Mouse (Mus musculus): ENCODE measurements around the gene Stx16. TPM values are rescaled to one million over a fixed set of nuclear protein-coding genes. Genes with fewer than 3 reads are reported as not detected.

Gene Stx16
- polyA plus RNA-seq, 2 experiments: 10.9 to 67.7 TPM

- peak; percentile 72 for DNase-seq (ENCODE audit: low spot score)
- TF ChIP-seq POLR2A (IDR thresholded peaks at IDR 0.05; ENCODE audit: borderline replicate concordance, extremely low read depth, insufficient read depth, insufficient read length): no peak
Measured at GRCm38 (mm10) chr2:174076433-174076824, 321 bp downstream of the Stx16 start.

GRCm38 (mm10) chr2:174077004-174077695, 1.0 kb downstream of the Stx16 start:
- Histone ChIP-seq H3K27ac (replicated peaks; ENCODE audit: low read depth, low read length) (peak overlapping the region; percentile 98), H3K4me3 (replicated peaks; ENCODE audit: low read length) (peak overlapping the region; percentile 70), H3K36me3 (ENCODE audit: control insufficient read depth, insufficient read depth, low read length) (no peaks in the 10 kb centered on the region), H3K4me1 (ENCODE audit: control insufficient read depth, insufficient read depth, low read length) (peaks cover 43% of the 10 kb centered on the region), H3K9me3 (ENCODE audit: control insufficient read depth, low read length) (no peaks in the 10 kb centered on the region), H3K9ac (ENCODE audit: low read depth, low read length, severe bottlenecking) (peak overlapping the region; percentile 78), H3K4me2 (replicated peaks; ENCODE audit: low read depth, low read length, severe bottlenecking) (peak overlapping the region; percentile 79), H3K27me3 (ENCODE audit: control insufficient read depth, insufficient read depth, low read length) (no peaks in the 10 kb centered on the region)
- under 1% methylated on average over 19 of the region's 19 CpGs for WGBS
- DNase-seq (ENCODE audit: low spot score): no peak
- no peak for TF ChIP-seq POLR2A (IDR thresholded peaks at IDR 0.05; ENCODE audit: borderline replicate concordance, extremely low read depth, insufficient read depth, insufficient read length)
- no peak; the same call in 1 of the 2 replicates for ATAC-seq (ENCODE audit: low FRiP score, low read depth)

More at GRCm38 (mm10) chr2:174076433-174076824, 321 bp downstream of the Stx16 start:
- Histone ChIP-seq H3K4me2 (replicated peaks; ENCODE audit: low read depth, low read length, severe bottlenecking) (peak overlapping the region; percentile 79), H3K27me3 (ENCODE audit: control insufficient read depth, insufficient read depth, low read length) (no peaks in the 10 kb centered on the region), H3K4me1 (ENCODE audit: control insufficient read depth, insufficient read depth, low read length) (peaks cover 37% of the 10 kb centered on the region), H3K9me3 (ENCODE audit: control insufficient read depth, low read length) (no peaks in the 10 kb centered on the region), H3K4me3 (replicated peaks; ENCODE audit: low read length) (peak overlapping the region; percentile 70), H3K9ac (ENCODE audit: low read depth, low read length, severe bottlenecking) (peak overlapping the region; percentile 78), H3K27ac (replicated peaks; ENCODE audit: low read depth, low read length) (peak overlapping the region; percentile 98), H3K36me3 (ENCODE audit: control insufficient read depth, insufficient read depth, low read length) (no peaks in the 10 kb centered on the region)
- ATAC-seq (ENCODE audit: low FRiP score, low read depth): peak; percentile 48
- WGBS: 2% methylated on average over 22 of the region's 22 CpGs

DNA sequence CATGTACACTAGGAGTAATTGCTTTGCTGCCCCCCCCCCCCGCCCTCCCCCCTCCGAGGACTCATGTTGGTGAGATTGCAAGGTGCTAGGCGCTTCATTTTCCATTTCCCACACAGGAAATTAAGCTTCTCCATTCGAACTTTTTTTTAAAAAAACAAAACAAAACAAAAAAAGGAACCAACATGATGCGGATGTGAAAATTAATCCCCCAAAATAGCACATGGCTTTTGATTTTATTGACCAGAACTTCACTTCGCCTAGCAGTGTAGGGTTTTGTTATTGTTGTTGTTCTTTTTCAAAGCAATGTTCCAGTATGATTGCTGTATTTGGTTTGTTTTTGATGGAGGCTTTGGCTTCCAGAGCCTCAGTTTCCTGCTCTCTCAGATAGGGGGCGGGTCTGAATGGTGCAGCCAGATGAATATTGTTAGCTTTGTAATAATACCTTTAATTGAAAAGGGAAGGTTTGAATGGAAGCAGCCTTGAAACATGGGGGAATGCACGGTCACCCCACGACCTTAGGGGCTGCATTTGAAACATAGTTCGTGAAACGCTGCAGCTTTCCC, 1.7 kb downstream of the Stx16 start:
- H3K27ac ChIP-seq (replicated peaks; ENCODE audit: low read depth, low read length): peak overlapping the region; percentile 98
- no peak for ATAC-seq (ENCODE audit: low FRiP score, low read depth)
- H3K4me2 ChIP-seq (replicated peaks; ENCODE audit: low read depth, low read length, severe bottlenecking): peak overlapping the region; percentile 79
- H3K4me1 ChIP-seq (ENCODE audit: control insufficient read depth, insufficient read depth, low read length): peaks cover 42% of the 10 kb centered on the region
- H3K36me3 ChIP-seq (ENCODE audit: control insufficient read depth, insufficient read depth, low read length): no peaks in the 10 kb centered on the region
- TF ChIP-seq POLR2A (IDR thresholded peaks at IDR 0.05; ENCODE audit: borderline replicate concordance, extremely low read depth, insufficient read depth, insufficient read length): no peak
- H3K27me3 ChIP-seq (ENCODE audit: control insufficient read depth, insufficient read depth, low read length): no peaks in the 10 kb centered on the region
- H3K9ac ChIP-seq (ENCODE audit: low read depth, low read length, severe bottlenecking): peak overlapping the region; percentile 78
- H3K9me3 ChIP-seq (ENCODE audit: control insufficient read depth, low read length): no peaks in the 10 kb centered on the region
- 13% methylated on average over 10 of the region's 11 CpGs for WGBS
- no peak for DNase-seq (ENCODE audit: low spot score)
- peak overlapping the region; percentile 70 for H3K4me3 ChIP-seq (replicated peaks; ENCODE audit: low read length)

- no peak overlapping the region for H3K4me3 ChIP-seq (replicated peaks; ENCODE audit: low read length)
- no peak for TF ChIP-seq POLR2A (IDR thresholded peaks at IDR 0.05; ENCODE audit: borderline replicate concordance, extremely low read depth, insufficient read depth, insufficient read length)
Measured at GRCm38 (mm10) chr2:174081833-174082232, 5.7 kb downstream of the Stx16 start.

DNA sequence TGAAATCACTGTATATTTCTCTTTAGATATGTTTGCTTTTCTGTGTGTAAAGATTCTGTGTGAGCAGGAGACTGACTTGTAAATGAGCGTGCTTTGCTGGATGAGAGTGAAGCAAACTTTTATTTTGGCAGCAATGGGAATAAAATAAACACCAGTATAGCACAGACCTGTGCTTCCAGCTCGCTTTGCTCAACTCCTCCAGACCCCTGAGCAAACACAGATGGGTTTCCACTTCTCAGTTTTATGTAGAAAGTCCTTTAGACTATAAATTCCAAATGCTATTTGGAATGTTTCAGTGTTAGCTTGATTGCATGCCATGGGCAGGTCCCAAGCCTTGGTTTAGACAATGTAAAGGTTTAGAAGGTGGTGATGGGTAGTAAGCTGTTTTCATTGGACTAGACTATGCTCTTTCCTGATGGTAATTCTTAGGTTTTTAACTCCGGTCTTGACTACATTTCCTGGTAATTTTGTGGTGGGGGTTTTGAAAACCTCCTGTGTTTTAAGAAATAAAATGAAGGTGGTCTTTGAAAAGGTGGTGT, 6.3 kb downstream of the Stx16 start:
- ATAC-seq (ENCODE audit: low FRiP score, low read depth): peak; percentile 60
- peak overlapping the region; percentile 13; the same call in 1 of the 2 replicates for H3K4me2 ChIP-seq (replicated peaks; ENCODE audit: low read depth, low read length, severe bottlenecking)
- 40% methylated on average over 3 of the region's 3 CpGs for WGBS

More at GRCm38 (mm10) chr2:174081833-174082232, 5.7 kb downstream of the Stx16 start:
- H3K9me3 ChIP-seq (ENCODE audit: control insufficient read depth, low read length): no peaks in the 10 kb centered on the region
- 74% methylated on average over 5 of the region's 5 CpGs for WGBS
- H3K27ac ChIP-seq (replicated peaks; ENCODE audit: low read depth, low read length): peak overlapping the region; percentile 35
- no peak overlapping the region for H3K4me2 ChIP-seq (replicated peaks; ENCODE audit: low read depth, low read length, severe bottlenecking)
- H3K4me1 ChIP-seq (ENCODE audit: control insufficient read depth, insufficient read depth, low read length): peaks cover 20% of the 10 kb centered on the region; the same call in 1 of the 2 replicates
- H3K36me3 ChIP-seq (ENCODE audit: control insufficient read depth, insufficient read depth, low read length): no peaks in the 10 kb centered on the region; the same call in none of the 2 replicates
- no peak overlapping the region for H3K9ac ChIP-seq (ENCODE audit: low read depth, low read length, severe bottlenecking)
- no peak for ATAC-seq (ENCODE audit: low FRiP score, low read depth)
- DNase-seq (ENCODE audit: low spot score): no peak
- H3K27me3 ChIP-seq (ENCODE audit: control insufficient read depth, insufficient read depth, low read length): no peaks in the 10 kb centered on the region

More for the DNA sequence above, 6.3 kb downstream of the Stx16 start:
- Histone ChIP-seq H3K36me3 (ENCODE audit: control insufficient read depth, insufficient read depth, low read length) (no peaks in the 10 kb centered on the region; the same call in none of the 2 replicates), H3K4me3 (replicated peaks; ENCODE audit: low read length) (no peak overlapping the region), H3K27ac (replicated peaks; ENCODE audit: low read depth, low read length) (peak overlapping the region; percentile 35), H3K9me3 (ENCODE audit: control insufficient read depth, low read length) (no peaks in the 10 kb centered on the region), H3K27me3 (ENCODE audit: control insufficient read depth, insufficient read depth, low read length) (no peaks in the 10 kb centered on the region), H3K9ac (ENCODE audit: low read depth, low read length, severe bottlenecking) (no peak overlapping the region), H3K4me1 (ENCODE audit: control insufficient read depth, insufficient read depth, low read length) (peaks cover 20% of the 10 kb centered on the region; the same call in 1 of the 2 replicates)
- no peak for DNase-seq (ENCODE audit: low spot score)
- no peak for TF ChIP-seq POLR2A (IDR thresholded peaks at IDR 0.05; ENCODE audit: borderline replicate concordance, extremely low read depth, insufficient read depth, insufficient read length)
